Mouse (Mus musculus): ENCODE measurements around the gene Slc7a10.
A peak's percentile ranks its signal among the peaks of the same experiment; 100 is the strongest.
"Not testable (repeated sequence)": the region's sequence is repeated elsewhere in the genome, so short reads cannot be mapped to it uniquely, and the experiment has no call there.

The Slc7a10 gene

GRCm38 (mm10) chr7:35235308-35235707 lies 49.1 kb downstream of the Slc7a10 start:
- DNase-seq (ENCODE audit: low spot score in 2 of 2): peak; percentile 58 to 71

- not testable (repeated sequence) for DNase-seq (ENCODE audit: low spot score in 2 of 2)
Observed at GRCm38 (mm10) chr7:35237935-35238334, 51.8 kb downstream of the Slc7a10 start.

Data from frontal cortex, postnatal 10 days (tissue).